Mouse (Mus musculus): Measurements from ENCODE around the gene Gm27021.

Gm27021 gene

GRCm38 (mm10) chr8:120563851-120564837 is 103.7 kb downstream of the Gm27021 start:
- no peak for DNase-seq

GRCm38 (mm10) chr8:120563348-120563724 is 104.5 kb downstream of the Gm27021 start:
- DNase-seq = no peak

- DNase-seq = no peak
Observed at GRCm38 (mm10) chr8:120562680-120563347, 105.1 kb downstream of the Gm27021 start.

- DNase-seq = peak; percentile 69 to 70
Observed at GRCm38 (mm10) chr8:120561539-120562435, 106.1 kb downstream of the Gm27021 start.

GRCm38 (mm10) chr8:120560535-120560934 is 107.3 kb downstream of the Gm27021 start:
- no peak for DNase-seq

- DNase-seq = no peak
Observed at GRCm38 (mm10) chr8:120559654-120560053, 108.2 kb downstream of the Gm27021 start.

Measured in thymus, postnatal 36 days (tissue).